Mouse (Mus musculus): ENCODE data around the gene Smyd3.

- TF ChIP-seq POLR2A (IDR thresholded peaks at IDR 0.05; ENCODE audit: insufficient read depth, low read depth, low read length) (no peak), CTCF (IDR thresholded peaks at IDR 0.05) (no peak)
Observed at GRCm38 (mm10) chr1:179143154-179143832, 374.5 kb downstream of the Smyd3 start.
